Mouse (Mus musculus): Measurements from ENCODE around the gene Flnb. TPM values are rescaled to one million over a fixed set of nuclear protein-coding genes. Genes with fewer than 3 reads are reported as not detected.

Flnb gene
- polyA plus RNA-seq, 1 experiment from 2014 or later: 16.0 TPM

GRCm38 (mm10) chr14:7971889-7972493 is 154.2 kb downstream of the Flnb start:
- H3K27me3 ChIP-seq (ENCODE audit: control insufficient read depth, insufficient read depth, low read depth, low read length): no peaks in the 10 kb centered on the region
- H3K36me3 ChIP-seq (ENCODE audit: control insufficient read depth, insufficient read depth, low read length): no peaks in the 10 kb centered on the region
- WGBS: 40% methylated on average over 10 of the region's 10 CpGs
- no peak overlapping the region for H3K27ac ChIP-seq (ENCODE audit: low read length)
- no peaks in the 10 kb centered on the region for H3K9me3 ChIP-seq (ENCODE audit: control insufficient read depth, low read length)
- H3K9ac ChIP-seq (ENCODE audit: low read length): no peak overlapping the region
- peaks cover 4% of the 10 kb centered on the region; the same call in 1 of the 2 replicates for H3K4me1 ChIP-seq (replicated peaks; ENCODE audit: control insufficient read depth, insufficient read depth, low read length)
- ATAC-seq (ENCODE audit: low read depth): peak; percentile 83; the same call in 1 of the 2 replicates
- no peak overlapping the region for H3K4me3 ChIP-seq (ENCODE audit: low read length)
- H3K4me2 ChIP-seq (ENCODE audit: low read depth, low read length): no peak overlapping the region

GRCm38 (mm10) chr14:7974643-7975042 is 156.9 kb downstream of the Flnb start:
- ATAC-seq (ENCODE audit: low read depth): no peak
- no peak overlapping the region for H3K4me2 ChIP-seq (ENCODE audit: low read depth, low read length)
- no peaks in the 10 kb centered on the region for H3K36me3 ChIP-seq (ENCODE audit: control insufficient read depth, insufficient read depth, low read length)
- H3K4me1 ChIP-seq (replicated peaks; ENCODE audit: control insufficient read depth, insufficient read depth, low read length): peaks cover 4% of the 10 kb centered on the region; the same call in 1 of the 2 replicates
- no peaks in the 10 kb centered on the region for H3K27me3 ChIP-seq (ENCODE audit: control insufficient read depth, insufficient read depth, low read depth, low read length)
- 88% methylated on average over 1 of the region's 1 CpGs for WGBS
- H3K9ac ChIP-seq (ENCODE audit: low read length): no peak overlapping the region
- H3K27ac ChIP-seq (ENCODE audit: low read length): no peak overlapping the region
- no peak overlapping the region for H3K4me3 ChIP-seq (ENCODE audit: low read length)
- no peaks in the 10 kb centered on the region for H3K9me3 ChIP-seq (ENCODE audit: control insufficient read depth, low read length)

DNA sequence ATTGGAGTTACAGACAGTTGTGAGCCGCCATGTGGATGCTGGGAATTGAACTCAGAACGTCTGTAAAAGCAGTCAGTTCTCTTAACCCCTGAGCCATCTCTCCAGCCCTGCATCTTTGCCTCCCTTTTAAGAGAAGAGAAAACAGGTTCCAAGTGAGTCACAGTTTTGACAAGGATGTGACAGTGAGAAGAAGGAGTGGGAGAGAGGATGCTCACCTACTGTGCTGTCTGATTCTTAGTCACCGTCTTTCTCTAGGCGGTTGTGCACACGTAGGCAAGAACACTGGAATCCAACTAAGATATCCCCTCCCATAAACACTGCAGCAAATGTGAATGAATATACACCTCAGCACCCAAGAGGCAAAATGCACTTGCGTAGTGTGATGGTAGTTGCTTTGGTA is 157.4 kb downstream of the Flnb start:
- 72% methylated on average over 6 of the region's 6 CpGs for WGBS
- Histone ChIP-seq H3K36me3 (ENCODE audit: control insufficient read depth, insufficient read depth, low read length) (no peaks in the 10 kb centered on the region), H3K9ac (ENCODE audit: low read length) (no peak overlapping the region), H3K4me1 (replicated peaks; ENCODE audit: control insufficient read depth, insufficient read depth, low read length) (peaks cover 4% of the 10 kb centered on the region; the same call in 1 of the 2 replicates), H3K4me3 (ENCODE audit: low read length) (no peak overlapping the region), H3K27me3 (ENCODE audit: control insufficient read depth, insufficient read depth, low read depth, low read length) (no peaks in the 10 kb centered on the region), H3K27ac (ENCODE audit: low read length) (no peak overlapping the region), H3K9me3 (ENCODE audit: control insufficient read depth, low read length) (no peaks in the 10 kb centered on the region), H3K4me2 (ENCODE audit: low read depth, low read length) (no peak overlapping the region)
- no peak for ATAC-seq (ENCODE audit: low read depth)

- no peaks in the 10 kb centered on the region for H3K4me1 ChIP-seq (replicated peaks; ENCODE audit: control insufficient read depth, insufficient read depth, low read length)
- WGBS: 93% methylated on average over 1 of the region's 1 CpGs
- no peak overlapping the region for H3K27ac ChIP-seq (ENCODE audit: low read length)
- no peaks in the 10 kb centered on the region for H3K36me3 ChIP-seq (ENCODE audit: control insufficient read depth, insufficient read depth, low read length)
- no peak overlapping the region for H3K4me2 ChIP-seq (ENCODE audit: low read depth, low read length)
- no peaks in the 10 kb centered on the region for H3K9me3 ChIP-seq (ENCODE audit: control insufficient read depth, low read length)
- H3K27me3 ChIP-seq (ENCODE audit: control insufficient read depth, insufficient read depth, low read depth, low read length): no peaks in the 10 kb centered on the region
- H3K9ac ChIP-seq (ENCODE audit: low read length): no peak overlapping the region
- no peak for ATAC-seq (ENCODE audit: low read depth)
- no peak overlapping the region for H3K4me3 ChIP-seq (ENCODE audit: low read length)
These were observed 159.7 kb downstream of the Flnb start for GRCm38 (mm10) chr14:7977471-7977870.

- no peak overlapping the region for H3K9ac ChIP-seq (ENCODE audit: low read length)
- no peaks in the 10 kb centered on the region for H3K4me1 ChIP-seq (replicated peaks; ENCODE audit: control insufficient read depth, insufficient read depth, low read length)
- ATAC-seq (ENCODE audit: low read depth): no peak
- no peaks in the 10 kb centered on the region for H3K27me3 ChIP-seq (ENCODE audit: control insufficient read depth, insufficient read depth, low read depth, low read length)
- H3K4me3 ChIP-seq (ENCODE audit: low read length): no peak overlapping the region
- WGBS: 68% methylated on average over 1 of the region's 1 CpGs
- H3K9me3 ChIP-seq (ENCODE audit: control insufficient read depth, low read length): no peaks in the 10 kb centered on the region
- no peak overlapping the region for H3K4me2 ChIP-seq (ENCODE audit: low read depth, low read length)
- no peak overlapping the region for H3K27ac ChIP-seq (ENCODE audit: low read length)
- no peaks in the 10 kb centered on the region for H3K36me3 ChIP-seq (ENCODE audit: control insufficient read depth, insufficient read depth, low read length)
These were observed 160.4 kb downstream of the Flnb start for GRCm38 (mm10) chr14:7978183-7978582.

DNA sequence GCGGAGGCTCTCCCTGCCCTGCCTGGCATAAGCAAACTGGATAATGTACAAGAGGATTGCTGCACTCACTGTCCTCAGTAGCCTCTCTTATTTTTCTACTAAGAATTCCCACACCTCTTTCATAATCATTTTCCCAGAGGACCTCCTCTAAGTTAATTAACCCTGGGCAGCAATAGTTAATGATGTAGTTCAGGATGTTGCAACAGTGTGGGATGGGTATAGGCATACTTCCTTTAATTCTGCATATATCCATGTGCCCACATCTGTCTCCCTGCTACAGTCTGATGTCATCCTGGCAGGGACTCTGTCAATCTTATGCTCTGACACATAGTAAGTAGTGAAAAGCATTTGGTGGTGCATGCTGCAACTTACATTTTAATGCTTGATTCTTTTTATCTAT is 163.5 kb downstream of the Flnb start:
- no peaks in the 10 kb centered on the region for H3K36me3 ChIP-seq (ENCODE audit: control insufficient read depth, insufficient read depth, low read length)
- H3K9ac ChIP-seq (ENCODE audit: low read length): no peak overlapping the region
- no peak for ATAC-seq (ENCODE audit: low read depth)
- H3K4me3 ChIP-seq (ENCODE audit: low read length): no peak overlapping the region
- no peak overlapping the region for H3K27ac ChIP-seq (ENCODE audit: low read length)
- 92% methylated on average over 1 of the region's 1 CpGs for WGBS
- no peak overlapping the region for H3K4me2 ChIP-seq (ENCODE audit: low read depth, low read length)
- no peaks in the 10 kb centered on the region for H3K27me3 ChIP-seq (ENCODE audit: control insufficient read depth, insufficient read depth, low read depth, low read length)
- H3K9me3 ChIP-seq (ENCODE audit: control insufficient read depth, low read length): no peaks in the 10 kb centered on the region
- no peaks in the 10 kb centered on the region for H3K4me1 ChIP-seq (replicated peaks; ENCODE audit: control insufficient read depth, insufficient read depth, low read length)

DNA sequence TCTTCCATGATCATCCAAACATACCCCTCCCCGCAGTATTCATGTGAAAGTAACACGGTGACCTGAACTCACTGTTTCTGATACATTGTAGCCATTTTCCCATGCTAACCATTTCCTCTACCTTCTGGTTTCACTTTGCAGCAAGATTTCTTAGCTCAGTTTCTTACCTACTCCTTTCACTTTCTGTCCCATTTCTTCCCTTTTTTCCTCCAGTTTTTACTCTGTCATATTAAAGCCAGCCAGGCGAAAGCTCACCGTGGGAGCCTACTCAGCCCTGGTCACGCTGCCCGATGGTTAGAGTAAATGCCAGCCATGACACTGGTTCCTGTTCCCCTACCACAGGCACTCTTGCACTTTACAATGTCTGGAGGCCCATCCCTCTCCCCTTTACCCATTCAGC is 169.2 kb downstream of the Flnb start:
- no peaks in the 10 kb centered on the region for H3K36me3 ChIP-seq (ENCODE audit: control insufficient read depth, insufficient read depth, low read length)
- no peak overlapping the region for H3K4me3 ChIP-seq (ENCODE audit: low read length)
- no peaks in the 10 kb centered on the region for H3K27me3 ChIP-seq (ENCODE audit: control insufficient read depth, insufficient read depth, low read depth, low read length)
- H3K4me2 ChIP-seq (ENCODE audit: low read depth, low read length): no peak overlapping the region
- H3K27ac ChIP-seq (ENCODE audit: low read length): no peak overlapping the region
- no peak for ATAC-seq (ENCODE audit: low read depth)
- H3K9me3 ChIP-seq (ENCODE audit: control insufficient read depth, low read length): no peaks in the 10 kb centered on the region
- 92% methylated on average over 6 of the region's 6 CpGs for WGBS
- no peak overlapping the region for H3K9ac ChIP-seq (ENCODE audit: low read length)
- H3K4me1 ChIP-seq (replicated peaks; ENCODE audit: control insufficient read depth, insufficient read depth, low read length): no peaks in the 10 kb centered on the region

DNA sequence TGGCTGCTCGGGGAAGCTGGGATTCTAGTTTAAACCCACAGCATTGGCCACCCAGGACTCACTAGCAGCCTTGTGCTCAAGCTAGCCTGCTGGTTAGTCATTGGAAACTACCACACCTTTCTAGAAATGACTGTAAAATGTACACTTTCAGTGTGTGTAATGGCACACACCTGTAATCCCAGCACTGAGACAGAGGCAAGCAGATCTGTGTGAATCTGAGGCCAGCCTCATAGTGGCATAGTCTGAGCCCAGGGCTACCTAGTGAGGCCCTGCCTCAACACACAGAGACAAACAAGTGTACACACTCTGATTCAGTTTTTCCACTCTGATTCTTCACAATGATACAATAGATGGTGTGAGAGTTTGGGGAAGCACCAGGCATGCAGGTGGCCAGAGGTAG is 171.6 kb downstream of the Flnb start:
- Histone ChIP-seq H3K27ac (ENCODE audit: low read length) (no peak overlapping the region), H3K27me3 (ENCODE audit: control insufficient read depth, insufficient read depth, low read depth, low read length) (no peaks in the 10 kb centered on the region), H3K4me2 (ENCODE audit: low read depth, low read length) (no peak overlapping the region), H3K4me3 (ENCODE audit: low read length) (no peak overlapping the region), H3K4me1 (replicated peaks; ENCODE audit: control insufficient read depth, insufficient read depth, low read length) (no peaks in the 10 kb centered on the region), H3K36me3 (ENCODE audit: control insufficient read depth, insufficient read depth, low read length) (no peaks in the 10 kb centered on the region), H3K9ac (ENCODE audit: low read length) (no peak overlapping the region), H3K9me3 (ENCODE audit: control insufficient read depth, low read length) (no peaks in the 10 kb centered on the region)
- no peak for ATAC-seq (ENCODE audit: low read depth)
- 71% methylated on average over 1 of the region's 1 CpGs for WGBS

- 47% methylated on average over 3 of the region's 3 CpGs for WGBS
- H3K4me1 ChIP-seq (replicated peaks; ENCODE audit: control insufficient read depth, insufficient read depth, low read length): no peaks in the 10 kb centered on the region
These were observed 172.2 kb downstream of the Flnb start for GRCm38 (mm10) chr14:7989961-7990360.

More at GRCm38 (mm10) chr14:7989961-7990360, 172.2 kb downstream of the Flnb start:
- H3K9ac ChIP-seq (ENCODE audit: low read length): no peak overlapping the region
- no peaks in the 10 kb centered on the region for H3K27me3 ChIP-seq (ENCODE audit: control insufficient read depth, insufficient read depth, low read depth, low read length)
- no peaks in the 10 kb centered on the region for H3K9me3 ChIP-seq (ENCODE audit: control insufficient read depth, low read length)
- H3K27ac ChIP-seq (ENCODE audit: low read length): no peak overlapping the region
- H3K36me3 ChIP-seq (ENCODE audit: control insufficient read depth, insufficient read depth, low read length): no peaks in the 10 kb centered on the region
- no peak for ATAC-seq (ENCODE audit: low read depth)
- no peak overlapping the region for H3K4me2 ChIP-seq (ENCODE audit: low read depth, low read length)
- no peak overlapping the region for H3K4me3 ChIP-seq (ENCODE audit: low read length)

Data from lung, embryonic 16.5 days (tissue).